21 mouse cellular contexts compared by ENCODE assay signal in genomic region chr14:46144175-46144574, GRCm38 (mm10).
DNase-seq lines count a peak whose midpoint lies in the region; ATAC-seq lines count a peak whose summit lies in the region.
"Had no signal": no experiment of that assay in that cellular context is flagged by ENCODE, and none has a peak within 500 bp of the region (broad histone marks: within the 10 kb centered on the region; RNA-seq: fewer than 3 reads in every experiment).

No protein-coding gene starts in this region.

- 0 out of 2 replicates have a peak, but pooled peaks cover 6% of the 10 kb centered on the region for H3K4me1 ChIP-seq in kidney, embryonic 15.5 days
- H3K4me1 ChIP-seq in heart, embryonic 16.5 days (ENCODE audit: control insufficient read depth, insufficient read depth, low read length), result peaks cover 9% of the 10 kb centered on the region
- peaks cover 17% of the 10 kb centered on the region for H3K4me1 ChIP-seq in forebrain, embryonic 15.5 days
- H3K4me1 ChIP-seq in hindbrain, embryonic 14.5 days (replicated peaks; ENCODE audit: control insufficient read depth, insufficient read depth, low read length), result no peaks in the 10 kb centered on the region
- H3K4me1 ChIP-seq: limb, embryonic 12.5 days; liver, embryonic 13.5 days had no signal

- H3K27ac ChIP-seq in kidney, embryonic 15.5 days, result no peak overlapping the region
- no peak overlapping the region for H3K27ac ChIP-seq in heart, embryonic 16.5 days (ENCODE audit: low read length)
- H3K27ac ChIP-seq in forebrain, embryonic 15.5 days (replicated peaks), result no peak overlapping the region
- no peak overlapping the region for H3K27ac ChIP-seq in hindbrain, embryonic 14.5 days
- H3K27ac ChIP-seq: embryonic facial prominence, embryonic 13.5 days; hindbrain, embryonic 10.5 days; limb, embryonic 12.5 days; liver, embryonic 13.5 days; macrophage; midbrain, embryonic 10.5 days; neural tube, embryonic 13.5 days had no signal

- H3K27me3 ChIP-seq in kidney, embryonic 15.5 days, result no peaks in the 10 kb centered on the region
- no peaks in the 10 kb centered on the region for H3K27me3 ChIP-seq in heart, embryonic 16.5 days (ENCODE audit: control insufficient read depth, insufficient read depth, low read length)
- H3K27me3 ChIP-seq in forebrain, embryonic 15.5 days, result no peaks in the 10 kb centered on the region
- no peaks in the 10 kb centered on the region for H3K27me3 ChIP-seq in hindbrain, embryonic 14.5 days (ENCODE audit: control insufficient read depth, insufficient read depth, low read length)
- H3K27me3 ChIP-seq: embryonic facial prominence, embryonic 13.5 days; limb, embryonic 12.5 days; liver, embryonic 13.5 days; neural tube, embryonic 13.5 days had no signal

- no peak overlapping the region for H3K4me2 ChIP-seq in kidney, embryonic 15.5 days
- peak overlapping the region; percentile 44 for H3K4me2 ChIP-seq in heart, embryonic 16.5 days (ENCODE audit: low read depth, low read length)
- H3K4me2 ChIP-seq in forebrain, embryonic 15.5 days (replicated peaks), result no peak overlapping the region
- no peak overlapping the region for H3K4me2 ChIP-seq in hindbrain, embryonic 14.5 days (replicated peaks)
- H3K4me2 ChIP-seq: embryonic facial prominence, embryonic 13.5 days; limb, embryonic 12.5 days; liver, embryonic 13.5 days; neural tube, embryonic 13.5 days had no signal

- H3K9ac ChIP-seq in kidney, embryonic 15.5 days, result no peak overlapping the region
- no peak overlapping the region for H3K9ac ChIP-seq in heart, embryonic 16.5 days (ENCODE audit: low read length)
- no peak overlapping the region for H3K9ac ChIP-seq in forebrain, embryonic 15.5 days (replicated peaks)
- H3K9ac ChIP-seq in hindbrain, embryonic 14.5 days, result no peak overlapping the region
- H3K9ac ChIP-seq: embryonic facial prominence, embryonic 13.5 days; limb, embryonic 12.5 days; liver, embryonic 13.5 days; neural tube, embryonic 13.5 days had no signal

- H3K9me3 ChIP-seq in kidney, embryonic 15.5 days (replicated peaks), result no peaks in the 10 kb centered on the region
- H3K9me3 ChIP-seq in heart, embryonic 16.5 days (replicated peaks; ENCODE audit: control insufficient read depth, low read length), result no peaks in the 10 kb centered on the region
- no peaks in the 10 kb centered on the region for H3K9me3 ChIP-seq in forebrain, embryonic 15.5 days
- no peaks in the 10 kb centered on the region for H3K9me3 ChIP-seq in hindbrain, embryonic 14.5 days (ENCODE audit: control insufficient read depth, low read length)
- H3K9me3 ChIP-seq: embryonic facial prominence, embryonic 13.5 days; hindbrain, embryonic 10.5 days; limb, embryonic 12.5 days; liver, embryonic 13.5 days; midbrain, embryonic 10.5 days; neural tube, embryonic 13.5 days had no signal

- 50% methylated on average over 4 of the region's 4 CpGs for WGBS in kidney, embryonic 15.5 days
- 10% methylated on average over 4 of the region's 4 CpGs for WGBS in heart, embryonic 16.5 days
- WGBS in forebrain, embryonic 15.5 days, result 34% methylated on average over 4 of the region's 4 CpGs
- 36% methylated on average over 4 of the region's 4 CpGs for WGBS in hindbrain, embryonic 14.5 days

- peak; percentile 2 to 16 for DNase-seq in adrenal gland, postnatal 36 days
- no peak for DNase-seq in adrenal gland, postnatal 25 days
- DNase-seq in kidney, adult 9 months, result peak; percentile 5
- peak; percentile 64 for DNase-seq in lung, postnatal 25 days (ENCODE audit: low spot score)
- no peak for DNase-seq in hindbrain, embryonic 14.5 days (ENCODE audit: low spot score)
- DNase-seq: adrenal gland, adult 8-10 months; cerebellum, adult 11 months; cerebellum, postnatal 10 days; liver, embryonic 13.5 days; spleen, adult 18-20 months; thymus, postnatal 36 days had no signal

- no peaks in the 10 kb centered on the region for H3K36me3 ChIP-seq in kidney, embryonic 15.5 days
- H3K36me3 ChIP-seq in heart, embryonic 16.5 days (ENCODE audit: control insufficient read depth, insufficient read depth), result no peaks in the 10 kb centered on the region
- no peaks in the 10 kb centered on the region for H3K36me3 ChIP-seq in forebrain, embryonic 15.5 days
- H3K36me3 ChIP-seq in hindbrain, embryonic 14.5 days (replicated peaks; ENCODE audit: control insufficient read depth, insufficient read depth), result no peaks in the 10 kb centered on the region
- H3K36me3 ChIP-seq: embryonic facial prominence, embryonic 13.5 days; hindbrain, embryonic 10.5 days; limb, embryonic 12.5 days; liver, embryonic 13.5 days; midbrain, embryonic 10.5 days; neural tube, embryonic 13.5 days had no signal

- ATAC-seq in kidney, embryonic 15.5 days (replicated peaks; ENCODE audit: low FRiP score), result no peak
- ATAC-seq in heart, embryonic 16.5 days (replicated peaks; ENCODE audit: extremely low read depth, insufficient read depth, low FRiP score), result peak; percentile 67
- ATAC-seq in forebrain, embryonic 15.5 days (replicated peaks), result no peak
- no peak for ATAC-seq in hindbrain, embryonic 14.5 days (ENCODE audit: low FRiP score)
- ATAC-seq: forebrain, embryonic 14.5 days had no signal

- no peak overlapping the region for H3K4me3 ChIP-seq in kidney, embryonic 15.5 days (replicated peaks)
- no peak overlapping the region for H3K4me3 ChIP-seq in heart, embryonic 16.5 days (ENCODE audit: low read length)
- H3K4me3 ChIP-seq in forebrain, embryonic 15.5 days, result no peak overlapping the region
- H3K4me3 ChIP-seq in hindbrain, embryonic 14.5 days (replicated peaks; ENCODE audit: low read length), result no peak overlapping the region
- H3K4me3 ChIP-seq: embryonic facial prominence, embryonic 13.5 days; hindbrain, embryonic 10.5 days; limb, embryonic 12.5 days; liver, embryonic 13.5 days; midbrain, embryonic 10.5 days; neural tube, embryonic 13.5 days had no signal

Comparison
In these comparisons a context has a peak if more than half of its experiments do, and no peak if none do; other contexts are left out.
1. DNase-seq: peak in adrenal gland, postnatal 36 days (2 of 2), kidney, adult 9 months (single experiment) and lung, postnatal 25 days (single experiment); none in adrenal gland, postnatal 25 days (single experiment) and hindbrain, embryonic 14.5 days (single experiment).